Mouse (Mus musculus) stomach, embryonic 16.5 days (tissue): ENCODE results near the gene Npas4. TPM values are rescaled to one million over a fixed set of nuclear protein-coding genes. Genes with fewer than 3 reads are reported as not detected.

Experiments used
- ATAC-seq: fragments of 200-750 bp; cut with Nextera tagmentation; 2 replicates; pipeline ENCODE4 v1.8.0; 2017; ENCODE audit warnings: moderate number of reproducible peaks, moderate TSS enrichment; ENCODE audit not compliant: insufficient read depth, low FRiP score
- H3K27ac ChIP-seq: fragments of 300-500 bp; sonication (generic); 2 replicates; pipeline ENCODE4 v1.5.1; 2014; ENCODE audit warnings: low read length
- H3K27me3 ChIP-seq: fragments of 300-500 bp; sonication (generic); 2 replicates; pipeline ENCODE4 v1.6.1; 2014; ENCODE audit warnings: low read length, control low read depth, mixed read lengths; ENCODE audit not compliant: control insufficient read depth, insufficient read depth
- H3K36me3 ChIP-seq: fragments of 300-500 bp; sonication (generic); 2 replicates; pipeline ENCODE4 v1.6.1; 2014; ENCODE audit warnings: low read length; ENCODE audit not compliant: control insufficient read depth, insufficient read depth
- H3K4me1 ChIP-seq: fragments of 300-500 bp; sonication (generic); 2 replicates; pipeline ENCODE4 v1.6.1; 2014; ENCODE audit warnings: low read length, control low read depth, mixed read lengths; ENCODE audit not compliant: control insufficient read depth, insufficient read depth
- H3K4me2 ChIP-seq: fragments of 300-500 bp; sonication (generic); 2 replicates; pipeline ENCODE4 v1.6.1; 2014; ENCODE audit warnings: low read depth, low read length, mixed read lengths
- H3K4me3 ChIP-seq: fragments of 300-500 bp; sonication (generic); replicated peaks from 2 replicates; pipeline ENCODE4 v1.5.1; 2014; ENCODE audit warnings: mild to moderate bottlenecking, low read length
- H3K9ac ChIP-seq: fragments of 300-500 bp; sonication (generic); 2 replicates; pipeline ENCODE4 v1.6.1; 2014; ENCODE audit warnings: low read length
- H3K9me3 ChIP-seq: fragments of 300-500 bp; sonication (generic); replicated peaks from 2 replicates; pipeline ENCODE4 v1.6.1; 2016; ENCODE audit warnings: low read length, control low read depth; ENCODE audit not compliant: control insufficient read depth
- WGBS: fragments of 180-500 bp; shearing (Covaris S2); extraction: QIAGEN DNeasy Blood & Tissue Kit; methylation state at CpG from one replicate; pipeline ENCODE4 v1.1.7; 2014; 5-methylcytosine and 5-hydroxymethylcytosine counted together
- polyA plus RNA-seq: library from polyadenylated mRNA; unstranded; fragments of >200 nt; fragmentation: Nextera tagmentation; extraction: Ambion mirVana; gene quantifications from 2 replicates; pipeline ENCODE4 v1.2.1, GENCODE M21; 2015

Gene Npas4
- polyA plus RNA-seq, 1 experiment from 2014 or later, result 0.23 TPM

- 78% methylated on average over 2 of the region's 2 CpGs for WGBS
- no peaks in the 10 kb centered on the region for H3K27me3 ChIP-seq
- ATAC-seq, result no peak
Observed at GRCm38 (mm10) chr19:4936896-4937295, 53.2 kb downstream of the Npas4 start.

More at GRCm38 (mm10) chr19:4936896-4937295, 53.2 kb downstream of the Npas4 start:
- Histone ChIP-seq H3K36me3 (no peaks in the 10 kb centered on the region), H3K4me2 (no peak overlapping the region), H3K27ac (no peak overlapping the region), H3K4me3 (no peak overlapping the region), H3K4me1 (no peaks in the 10 kb centered on the region), H3K9me3 (no peaks in the 10 kb centered on the region), H3K9ac (no peak overlapping the region)

Other genes with a start within 250 kb of the Npas4 start
- 50.3 and 54.8 TPM in 2 replicates for gene Rbm4b, start 233.8 kb downstream of the Npas4 start, polyA plus RNA-seq
- gene Rbm4, start 196.4 kb downstream of the Npas4 start, polyA plus RNA-seq, result 47.4 and 47.5 TPM in 2 replicates
- 32.1 TPM in 2 replicates for gene Gm21992, start 178.7 kb downstream of the Npas4 start, polyA plus RNA-seq
- gene Rbm14, start 178.7 kb downstream of the Npas4 start, polyA plus RNA-seq, result 74.2 and 75.0 TPM in 2 replicates
- 56.6 and 60.3 TPM in 2 replicates for gene Ccs, start 151.0 kb downstream of the Npas4 start, polyA plus RNA-seq
- 0.09 TPM in 1 of 2 replicates, not detected in the other for gene Ccdc87, start 150.9 kb downstream of the Npas4 start, polyA plus RNA-seq
- 28.4 and 34.1 TPM in 2 replicates for gene Ctsf, start 135.2 kb downstream of the Npas4 start, polyA plus RNA-seq
- gene Actn3, start 112.4 kb downstream of the Npas4 start, polyA plus RNA-seq, result 5.3 and 8.9 TPM in 2 replicates
- gene Zdhhc24, start 111.6 kb downstream of the Npas4 start, polyA plus RNA-seq, result 11.6 and 12.5 TPM in 2 replicates
- 2.8 and 3.6 TPM in 2 replicates for gene Bbs1, start 83.7 kb downstream of the Npas4 start, polyA plus RNA-seq
- 119 and 134 TPM in 2 replicates for gene Dpp3, start 62.0 kb downstream of the Npas4 start, polyA plus RNA-seq
- 1.8 and 1.9 TPM in 2 replicates for gene Peli3, start 47.2 kb downstream of the Npas4 start, polyA plus RNA-seq
- gene Mrpl11, start 28.2 kb downstream of the Npas4 start, polyA plus RNA-seq, result 79.6 and 80.5 TPM in 2 replicates
- 3.1 and 3.3 TPM in 2 replicates for gene Slc29a2, start 33.5 kb upstream of the Npas4 start, polyA plus RNA-seq
- gene B4gat1, start 48.5 kb upstream of the Npas4 start, polyA plus RNA-seq, result 41.8 and 44.1 TPM in 2 replicates
- gene AC124502.3, start 48.6 kb upstream of the Npas4 start, polyA plus RNA-seq, result 0.99 and 1.3 TPM in 2 replicates
- gene Brms1, start 51.0 kb upstream of the Npas4 start, polyA plus RNA-seq, result 39.8 and 43.9 TPM in 2 replicates
- gene Rin1, start 60.2 kb upstream of the Npas4 start, polyA plus RNA-seq, result 4.5 and 4.9 TPM in 2 replicates
- 69.8 and 76.9 TPM in 2 replicates for gene Cd248, start 77.8 kb upstream of the Npas4 start, polyA plus RNA-seq
- gene Tmem151a, start 95.2 kb upstream of the Npas4 start, polyA plus RNA-seq, result 4.9 and 6.8 TPM in 2 replicates
- gene Yif1a, start 98.2 kb upstream of the Npas4 start, polyA plus RNA-seq, result 110 and 123 TPM in 2 replicates
- 5.8 and 7.4 TPM in 2 replicates for gene Cnih2, start 108.2 kb upstream of the Npas4 start, polyA plus RNA-seq
- 240 and 242 TPM in 2 replicates for gene Rab1b, start 116.8 kb upstream of the Npas4 start, polyA plus RNA-seq
- gene Klc2, start 128.2 kb upstream of the Npas4 start, polyA plus RNA-seq, result 13.6 TPM in 2 replicates